Mouse (Mus musculus): ENCODE data around the gene Fsip1. TPM values are rescaled to one million over a fixed set of nuclear protein-coding genes. Genes with fewer than 3 reads are reported as not detected.
"Not testable (repeated sequence)": the region's sequence is repeated elsewhere in the genome, so short reads cannot be mapped to it uniquely, and the experiment has no call there.

The Fsip1 gene
- total RNA-seq, 2 experiments from 2014 or later, result 0.07 TPM; not detected in 1

GRCm38 (mm10) chr2:118179873-118180585, 76.7 kb downstream of the Fsip1 start:
- ATAC-seq (ENCODE audit: poor library complexity, severe bottlenecking), result no peak

GRCm38 (mm10) chr2:118179472-118179871, 77.3 kb downstream of the Fsip1 start:
- ATAC-seq (ENCODE audit: poor library complexity, severe bottlenecking), result no peak

DNA sequence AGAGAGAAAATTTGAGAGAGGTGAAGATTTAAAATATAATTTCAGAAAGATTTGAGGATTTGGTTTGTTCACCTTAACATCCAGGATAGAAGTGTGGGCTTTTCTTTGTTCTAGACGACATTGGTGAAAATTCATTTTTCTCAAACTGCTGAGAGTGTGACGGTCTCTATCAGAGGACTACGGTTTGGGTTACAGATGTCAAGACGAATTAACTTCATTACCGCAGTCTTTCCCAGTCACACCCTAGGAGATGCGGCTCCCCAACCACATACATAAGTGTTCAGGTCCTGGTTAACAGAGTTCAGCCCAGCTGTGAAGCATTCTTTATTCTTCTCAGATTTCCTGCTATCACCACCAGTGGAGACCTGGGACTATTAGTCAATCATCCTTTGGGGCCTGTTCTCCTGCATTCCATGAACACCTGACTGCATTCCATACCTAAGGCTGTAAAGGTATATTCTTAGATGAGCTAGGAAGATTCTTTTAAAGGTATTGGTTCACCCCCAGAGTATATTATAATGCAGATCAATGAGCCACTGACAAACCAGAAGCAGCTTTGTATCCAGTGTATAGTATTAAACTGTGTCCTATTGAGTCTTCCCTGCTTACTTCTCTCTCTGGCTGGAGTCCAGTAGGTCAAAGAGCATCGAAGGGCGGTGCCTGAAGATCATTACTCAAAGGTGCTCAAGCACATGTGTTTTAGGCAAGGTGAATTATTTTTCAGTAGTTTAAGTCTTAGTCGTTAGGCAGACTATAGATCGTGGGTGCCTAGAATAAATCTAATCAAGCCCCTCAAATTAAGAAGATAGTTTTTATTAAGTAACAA, 82.0 kb downstream of the Fsip1 start:
- ATAC-seq (ENCODE audit: poor library complexity, severe bottlenecking), result no peak

DNA sequence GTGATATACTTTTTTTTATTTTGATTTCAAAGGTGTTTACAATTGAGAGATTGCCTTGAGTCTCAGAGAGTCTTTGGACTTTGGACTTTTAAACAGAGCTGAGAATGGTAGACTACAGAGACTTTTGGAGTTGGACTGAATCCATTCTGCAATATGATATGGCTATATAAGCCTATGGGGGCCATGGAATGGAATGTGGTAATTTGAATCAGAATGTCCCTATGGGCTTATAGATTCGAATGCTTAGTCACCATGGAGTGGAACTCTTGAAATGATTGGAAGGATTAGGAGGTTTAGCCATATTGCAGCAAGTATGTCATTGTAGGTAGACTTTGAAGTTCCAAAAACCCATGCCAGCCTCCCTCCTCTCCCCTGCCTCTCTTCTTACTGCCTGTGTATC, 88.5 kb downstream of the Fsip1 start:
- ATAC-seq (ENCODE audit: poor library complexity, severe bottlenecking), result no peak

GRCm38 (mm10) chr2:118167731-118168130, 89.0 kb downstream of the Fsip1 start:
- no peak for ATAC-seq (ENCODE audit: poor library complexity, severe bottlenecking)

DNA sequence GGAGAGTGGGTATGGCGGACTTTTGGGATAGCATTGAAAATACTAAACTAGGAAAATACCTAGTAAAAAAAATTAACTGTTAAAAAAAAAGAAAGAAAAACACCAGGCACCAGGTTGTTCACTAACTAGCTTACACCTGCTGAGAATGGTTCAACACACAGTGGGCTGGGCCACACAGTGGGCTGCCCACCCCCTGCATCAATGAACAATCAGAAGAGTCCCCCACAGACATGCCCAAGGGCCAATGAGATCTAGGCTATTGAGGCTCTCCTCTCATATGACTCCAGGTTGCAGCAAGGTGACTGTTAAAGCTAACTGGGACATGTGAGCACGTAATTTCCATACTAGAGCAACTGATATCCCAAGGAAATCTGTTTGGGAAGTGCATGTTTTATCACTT, 91.1 kb downstream of the Fsip1 start:
- ATAC-seq (ENCODE audit: poor library complexity, severe bottlenecking), result no peak

DNA sequence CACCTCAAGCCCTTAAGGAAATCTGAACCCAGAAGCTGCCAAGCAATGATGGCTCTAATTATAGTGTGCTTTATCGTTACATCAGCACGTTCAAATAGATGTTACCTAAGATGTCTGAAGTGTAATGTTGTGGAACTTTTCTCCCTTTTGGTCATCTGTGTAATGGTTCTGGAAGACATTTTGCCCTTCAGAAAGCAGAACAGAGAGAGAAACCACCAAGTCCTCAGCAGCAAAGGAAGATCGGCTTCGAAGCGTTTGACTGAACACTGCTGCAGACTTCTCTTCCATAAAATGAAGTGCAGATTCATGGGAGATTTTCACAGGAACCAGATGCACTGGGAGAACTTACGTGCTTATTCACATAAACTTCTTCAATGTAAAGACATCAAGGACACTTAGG, 92.6 kb downstream of the Fsip1 start:
- ATAC-seq (ENCODE audit: poor library complexity, severe bottlenecking), result peak; percentile 35; the same call in 1 of the 2 replicates

- no peak for ATAC-seq (ENCODE audit: poor library complexity, severe bottlenecking)
Observed at GRCm38 (mm10) chr2:118162486-118162885, 94.3 kb downstream of the Fsip1 start.

- no peak for ATAC-seq (ENCODE audit: poor library complexity, severe bottlenecking)
Observed at GRCm38 (mm10) chr2:118160991-118161390, 95.8 kb downstream of the Fsip1 start.

DNA sequence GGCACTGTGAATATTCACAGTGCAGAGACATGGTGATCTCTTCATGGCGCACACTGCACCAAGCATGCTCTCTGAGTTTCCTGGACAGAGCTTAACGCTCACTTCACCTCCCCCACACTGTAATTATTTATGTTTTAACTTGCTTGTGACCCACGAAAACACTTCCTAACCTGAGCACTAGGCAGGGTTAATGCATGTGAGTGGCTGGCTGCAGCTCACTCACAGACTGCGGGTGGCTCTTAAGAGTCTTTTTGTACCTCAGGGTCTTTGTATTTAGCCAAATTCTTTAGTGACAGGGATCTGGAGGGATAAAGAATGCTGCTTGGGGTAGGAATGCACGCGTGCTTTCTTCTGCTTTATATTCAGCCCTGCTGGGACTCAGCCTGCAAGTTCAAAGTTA, 96.2 kb downstream of the Fsip1 start:
- ATAC-seq (ENCODE audit: poor library complexity, severe bottlenecking), result no peak

DNA sequence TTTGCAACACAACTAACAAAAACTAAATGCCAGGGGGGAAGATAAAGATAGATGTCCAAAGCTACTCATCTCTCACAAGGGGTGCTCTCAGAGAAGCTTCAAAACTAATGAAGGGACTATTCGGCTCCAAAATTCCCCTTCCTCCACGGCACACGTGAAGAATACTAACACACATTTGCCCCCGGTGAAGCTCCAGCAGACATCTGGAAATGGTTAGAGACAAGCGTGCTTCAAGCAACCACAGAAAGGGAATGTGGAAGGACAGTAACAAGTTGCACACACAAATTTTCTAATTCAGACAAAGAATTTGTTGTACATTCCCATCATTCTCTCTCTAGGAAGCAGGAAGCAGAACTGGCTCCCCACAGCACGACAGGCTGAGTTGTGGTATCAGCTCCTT, 97.6 kb downstream of the Fsip1 start:
- ATAC-seq (ENCODE audit: poor library complexity, severe bottlenecking), result no peak

DNA sequence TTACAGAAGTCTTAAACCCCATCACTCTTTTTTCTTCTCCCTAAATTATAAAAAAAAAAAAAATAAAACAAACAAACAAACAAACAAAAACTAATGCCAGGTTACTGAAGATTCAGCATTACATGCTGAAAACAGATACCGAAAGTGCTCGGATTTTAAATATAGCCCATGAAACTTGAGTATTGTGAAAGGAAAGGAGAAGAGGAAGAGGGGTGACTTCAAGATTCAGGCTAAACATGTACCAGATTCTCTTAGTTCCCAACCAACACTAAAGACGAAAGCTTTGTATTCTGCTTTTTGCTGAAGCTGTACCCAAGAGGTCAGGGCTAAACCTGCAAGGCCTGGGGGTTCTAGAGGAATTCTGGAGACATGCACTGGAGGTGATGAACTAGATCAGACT, 98.7 kb downstream of the Fsip1 start:
- ATAC-seq (ENCODE audit: poor library complexity, severe bottlenecking), result peak; percentile 88

DNA sequence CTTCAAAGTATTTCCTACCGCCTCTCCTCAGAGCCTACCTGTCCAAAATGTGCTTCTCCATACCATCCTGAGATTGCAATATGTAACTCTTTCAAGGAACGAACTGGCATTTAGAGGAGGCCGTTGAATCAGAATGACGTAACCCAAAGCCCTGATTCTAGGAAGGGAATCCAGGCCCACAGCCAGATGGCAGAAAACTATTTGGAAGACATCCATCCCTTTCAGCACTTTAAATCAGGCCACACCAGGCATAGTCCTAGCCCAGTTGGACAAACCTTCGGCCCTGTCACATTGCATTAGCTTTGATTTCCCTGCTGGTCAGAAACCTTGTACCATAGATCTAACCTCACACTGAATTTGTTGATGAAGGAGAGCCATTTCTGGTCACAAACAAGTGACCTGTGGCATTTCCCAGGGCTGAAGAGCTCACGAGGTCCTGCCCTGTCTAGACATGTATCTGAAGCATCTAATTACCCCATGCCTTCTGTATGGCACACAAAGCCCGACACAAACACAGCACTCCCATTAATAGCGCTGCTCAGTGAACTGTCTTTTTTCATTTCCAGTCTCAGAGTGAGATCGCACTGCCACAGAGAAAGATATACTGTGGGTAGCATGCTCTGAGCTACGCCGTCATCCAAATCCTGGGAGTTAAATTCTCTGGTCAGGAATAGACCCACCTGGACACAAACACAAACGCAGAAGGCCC, 106.8 kb downstream of the Fsip1 start:
- ATAC-seq (ENCODE audit: poor library complexity, severe bottlenecking), result no peak

DNA sequence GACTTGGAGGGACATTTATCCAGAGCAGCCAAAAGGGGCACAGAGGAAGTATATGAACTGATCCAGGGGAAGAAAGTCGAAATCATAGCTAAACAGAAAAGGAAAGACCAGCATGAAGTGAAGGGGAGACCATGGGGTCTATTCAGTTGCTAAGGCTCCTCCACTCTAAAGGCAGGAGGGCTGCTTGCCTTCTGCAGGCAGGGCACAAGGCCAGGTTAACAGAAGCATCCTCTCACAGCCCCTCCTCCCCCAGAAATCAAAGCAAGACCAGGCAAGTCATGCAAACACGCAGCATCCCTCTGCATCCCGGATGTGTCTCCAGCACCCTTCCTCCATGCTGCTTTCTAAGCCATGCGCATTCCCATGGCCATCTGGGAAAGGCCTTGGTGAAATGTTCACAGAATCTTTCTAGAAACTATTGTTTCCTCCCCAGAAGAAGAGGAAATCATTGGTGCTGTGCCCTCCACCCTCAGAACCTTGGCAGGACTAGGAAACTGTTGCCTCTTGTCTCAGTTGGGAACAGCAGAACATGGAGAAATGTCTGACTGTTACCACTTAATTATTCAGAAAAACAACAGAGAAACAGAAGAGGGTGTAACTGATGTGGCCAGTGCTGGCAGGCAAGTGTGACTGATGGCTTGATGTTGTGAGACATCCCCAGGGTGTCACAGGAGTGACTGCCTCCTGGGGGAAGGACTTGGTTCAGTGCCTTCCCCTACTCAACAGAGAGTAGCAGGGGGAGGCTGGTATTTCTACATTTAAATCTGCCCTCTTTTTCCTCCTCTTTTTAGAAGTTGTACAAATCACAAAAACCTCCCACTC, 108.2 kb downstream of the Fsip1 start:
- ATAC-seq (ENCODE audit: poor library complexity, severe bottlenecking), result no peak

- not testable (repeated sequence) for ATAC-seq (ENCODE audit: poor library complexity, severe bottlenecking)
Observed at GRCm38 (mm10) chr2:118147749-118148148, 109.0 kb downstream of the Fsip1 start.

DNA sequence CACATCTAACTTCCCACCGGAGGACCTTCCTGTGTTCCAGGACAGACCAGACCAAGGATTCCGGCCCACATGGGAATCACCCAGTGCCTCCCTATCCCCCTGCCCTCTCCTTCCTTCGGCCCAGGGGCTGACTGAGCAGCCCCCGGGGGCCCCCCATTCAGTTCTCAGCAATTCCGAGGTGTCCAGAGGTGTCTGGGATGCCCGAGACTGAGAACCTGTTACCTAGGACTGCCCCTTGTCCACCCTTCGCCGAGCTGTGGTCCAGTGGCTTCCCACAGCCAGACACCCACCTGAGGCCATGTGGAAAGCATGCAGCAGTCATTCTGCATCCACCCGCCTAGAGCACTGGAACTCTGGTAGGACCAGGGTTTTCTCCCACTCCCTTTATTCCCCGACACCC, 115.1 kb downstream of the Fsip1 start:
- ATAC-seq (ENCODE audit: poor library complexity, severe bottlenecking), result no peak

DNA sequence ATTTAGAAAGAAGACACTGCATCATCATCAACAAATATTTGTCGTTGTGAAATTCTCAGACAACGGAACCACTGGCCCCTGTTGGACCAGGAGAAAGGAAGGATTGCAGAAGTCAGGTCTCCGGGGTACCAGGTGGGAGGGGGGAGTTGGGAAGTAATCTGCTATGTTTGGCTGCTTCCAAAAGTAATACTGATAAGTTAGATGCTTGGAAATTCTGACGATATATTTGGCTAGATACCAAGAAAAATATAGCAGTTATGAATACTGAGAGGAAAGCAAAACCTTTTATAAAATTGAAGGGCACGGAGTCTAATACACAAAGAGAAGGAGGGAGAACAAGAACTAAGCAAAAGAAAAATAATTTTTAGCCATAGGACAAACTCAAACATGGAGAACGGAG, 117.5 kb downstream of the Fsip1 start:
- no peak for ATAC-seq (ENCODE audit: poor library complexity, severe bottlenecking)

- ATAC-seq (ENCODE audit: poor library complexity, severe bottlenecking), result no peak
Observed at GRCm38 (mm10) chr2:118137776-118138175, 119.0 kb downstream of the Fsip1 start.

GRCm38 (mm10) chr2:118137071-118137470, 119.7 kb downstream of the Fsip1 start:
- ATAC-seq (ENCODE audit: poor library complexity, severe bottlenecking), result no peak

- ATAC-seq (ENCODE audit: poor library complexity, severe bottlenecking), result no peak
Observed at GRCm38 (mm10) chr2:118128313-118128712, 128.5 kb downstream of the Fsip1 start.

All from megakaryocyte, adult 5-6 weeks (primary cell).